25 mouse cellular contexts compared by ENCODE assay signal in the genomic region with DNA sequence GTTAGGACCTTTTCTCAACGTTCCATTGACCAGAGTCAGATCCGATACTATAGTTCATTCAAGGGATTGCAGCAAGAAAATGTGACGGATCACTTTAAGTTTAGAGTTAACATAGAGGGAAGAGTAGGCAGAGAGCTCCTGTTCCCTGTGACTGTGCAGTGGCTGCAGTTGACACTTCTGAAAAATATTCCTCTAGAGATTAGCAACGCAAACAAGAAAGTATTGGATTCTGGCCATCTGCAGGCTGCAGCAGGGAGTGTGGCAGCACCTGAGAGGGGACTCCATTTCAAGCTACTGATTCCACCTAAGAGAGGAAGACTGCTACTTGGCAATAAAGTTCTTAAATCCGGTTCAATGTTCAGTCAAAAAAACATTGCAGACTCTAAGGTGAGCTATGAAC.
"Had no signal": no experiment of that assay in that cellular context is flagged by ENCODE, and none has a peak within 500 bp of the region (broad histone marks: within the 10 kb centered on the region; RNA-seq: fewer than 3 reads in every experiment).

No protein-coding gene starts in this region.

- ATAC-seq: forebrain, postnatal 0 days; hindbrain, postnatal 0 days had no signal

- H3K27ac ChIP-seq: heart, adult 2 months; heart, embryonic 13.5 days; heart, embryonic 15.5 days; hindbrain, embryonic 13.5 days; hindbrain, embryonic 15.5 days; hindbrain, postnatal 0 days; kidney, embryonic 15.5 days; kidney, postnatal 0 days; limb, embryonic 13.5 days; limb, embryonic 15.5 days had no signal

- H3K9ac ChIP-seq: forebrain, postnatal 0 days; heart, embryonic 13.5 days; heart, embryonic 15.5 days; hindbrain, embryonic 13.5 days; hindbrain, embryonic 15.5 days; kidney, embryonic 15.5 days; limb, embryonic 13.5 days; limb, embryonic 15.5 days had no signal

- H3K27me3 ChIP-seq: heart, embryonic 13.5 days; heart, embryonic 15.5 days; hindbrain, embryonic 13.5 days; hindbrain, embryonic 15.5 days; kidney, embryonic 15.5 days; limb, embryonic 13.5 days; limb, embryonic 15.5 days had no signal

- DNase-seq: forebrain, postnatal 0 days; gastrocnemius, postnatal 14 days; gastrocnemius, postnatal 36 days; heart, adult 11 months; heart, adult 2 months; heart, postnatal 14 days; heart, postnatal 36 days; kidney, adult 11 months; kidney, adult 2 months; kidney, adult 9 months; kidney, postnatal 14 days; kidney, postnatal 36 days; layer of hippocampus, adult 9-11 months; layer of hippocampus, postnatal 36 days; left cerebral cortex, postnatal 4 days had no signal

- H3K36me3 ChIP-seq: heart, embryonic 15.5 days; hindbrain, embryonic 13.5 days; hindbrain, embryonic 15.5 days had no signal

- H3K4me2 ChIP-seq: heart, embryonic 11.5 days; heart, embryonic 13.5 days; heart, embryonic 15.5 days; hindbrain, embryonic 13.5 days; hindbrain, embryonic 15.5 days; kidney, embryonic 15.5 days; limb, embryonic 13.5 days; limb, embryonic 15.5 days had no signal

- H3K9me3 ChIP-seq: heart, embryonic 13.5 days; heart, embryonic 15.5 days; hindbrain, embryonic 13.5 days; hindbrain, embryonic 15.5 days; kidney, embryonic 15.5 days; limb, embryonic 13.5 days; limb, embryonic 15.5 days had no signal

- H3K4me1 ChIP-seq: heart, embryonic 15.5 days; hindbrain, embryonic 15.5 days; kidney, embryonic 15.5 days; limb, embryonic 15.5 days had no signal

- H3K4me3 ChIP-seq: heart, adult 2 months; heart, embryonic 13.5 days; heart, embryonic 15.5 days; hindbrain, embryonic 13.5 days; hindbrain, embryonic 15.5 days; kidney, embryonic 15.5 days; limb, embryonic 13.5 days; limb, embryonic 15.5 days had no signal
